ENCODE assay signal across 8 mouse cellular contexts in genomic region chr14:33978604-33979059, GRCm38 (mm10). TPM values are rescaled to one million over a fixed set of nuclear protein-coding genes. Genes with fewer than 3 reads are reported as not detected.
DNase-seq lines count a peak whose midpoint lies in the region; ATAC-seq and TF ChIP-seq lines count a peak whose summit lies in the region.

TSS of gene Zfp488 (minus strand) at chr14:33978764.

- no peak within 1 kb of the TSS for H3K27ac ChIP-seq in heart, embryonic 13.5 days (replicated peaks)
- H3K27ac ChIP-seq in embryonic facial prominence, embryonic 13.5 days: peak within 1 kb of the TSS; percentile 3; the same call in 1 of the 2 replicates
- no peak within 1 kb of the TSS for H3K27ac ChIP-seq in limb, embryonic 11.5 days (replicated peaks; ENCODE audit: low read depth, low read length)
- no peak within 1 kb of the TSS for H3K27ac ChIP-seq in stomach, embryonic 16.5 days (ENCODE audit: low read length)

- no peak; the same call in 1 of the 2 replicates for ATAC-seq in heart, embryonic 13.5 days (ENCODE audit: extremely low read depth, insufficient number of reproducible peaks, low FRiP score, low TSS enrichment)
- ATAC-seq in embryonic facial prominence, embryonic 13.5 days (ENCODE audit: insufficient number of reproducible peaks, insufficient read depth, low FRiP score, low TSS enrichment, low read depth): no peak; the same call in 1 of the 2 replicates
- peak; percentile 73; the same call in 1 of the 2 replicates for ATAC-seq in limb, embryonic 11.5 days (ENCODE audit: insufficient number of reproducible peaks, low FRiP score, low TSS enrichment, low read depth)
- peak; percentile 37; the same call in 1 of the 2 replicates for ATAC-seq in stomach, embryonic 16.5 days (ENCODE audit: insufficient read depth, low FRiP score)

- peaks cover 15% of the 10 kb centered on the region; the same call in 1 of the 2 replicates for H3K4me1 ChIP-seq in heart, embryonic 13.5 days
- peaks cover 5% of the 10 kb centered on the region for H3K4me1 ChIP-seq in E14TG2a.4 (replicated peaks; ENCODE audit: low read depth, low read length)
- H3K4me1 ChIP-seq in embryonic facial prominence, embryonic 13.5 days: peaks cover 11% of the 10 kb centered on the region; the same call in 1 of the 2 replicates
- H3K4me1 ChIP-seq in limb, embryonic 11.5 days (ENCODE audit: control insufficient read depth, insufficient read depth, low read length): peaks cover 2% of the 10 kb centered on the region; the same call in 1 of the 2 replicates
- peaks cover 4% of the 10 kb centered on the region for H3K4me1 ChIP-seq in stomach, embryonic 16.5 days (ENCODE audit: control insufficient read depth, insufficient read depth, low read length)

- TF ChIP-seq CTCF in E14TG2a.4 (conservative IDR thresholded peaks at IDR 0.05; ENCODE audit: low read length): no peak

- H3K36me3 ChIP-seq in heart, embryonic 13.5 days: no peaks in the 10 kb centered on the region
- no peaks in the 10 kb centered on the region for H3K36me3 ChIP-seq in E14TG2a.4 (ENCODE audit: insufficient read depth, low read length)
- H3K36me3 ChIP-seq in embryonic facial prominence, embryonic 13.5 days: no peaks in the 10 kb centered on the region
- H3K36me3 ChIP-seq in limb, embryonic 11.5 days (ENCODE audit: control insufficient read depth, insufficient read depth, low read length): no peaks in the 10 kb centered on the region
- no peaks in the 10 kb centered on the region for H3K36me3 ChIP-seq in stomach, embryonic 16.5 days (ENCODE audit: control insufficient read depth, insufficient read depth, low read length)

- H3K4me2 ChIP-seq in heart, embryonic 13.5 days: peak within 1 kb of the TSS; percentile 77
- H3K4me2 ChIP-seq in embryonic facial prominence, embryonic 13.5 days: peak within 1 kb of the TSS; percentile 72
- peak within 1 kb of the TSS; percentile 69 for H3K4me2 ChIP-seq in limb, embryonic 11.5 days (ENCODE audit: low read depth, severe bottlenecking)
- H3K4me2 ChIP-seq in stomach, embryonic 16.5 days (ENCODE audit: low read depth, low read length): peak within 1 kb of the TSS; percentile 62

- no peak for DNase-seq in heart, adult 9 months (ENCODE audit: low spot score in 2 of 2)
- DNase-seq in limb, embryonic 11.5 days (ENCODE audit: low spot score): peak; percentile 65
- DNase-seq in urinary bladder, postnatal 4 days (ENCODE audit: low spot score in 2 of 2): no peak
- DNase-seq in left cerebral cortex, adult 11 months (ENCODE audit: low spot score): no peak

- peak within 1 kb of the TSS; percentile 62 for H3K9ac ChIP-seq in heart, embryonic 13.5 days
- H3K9ac ChIP-seq in embryonic facial prominence, embryonic 13.5 days: peak within 1 kb of the TSS; percentile 63
- no peak within 1 kb of the TSS for H3K9ac ChIP-seq in limb, embryonic 11.5 days (ENCODE audit: low read length)
- H3K9ac ChIP-seq in stomach, embryonic 16.5 days (ENCODE audit: low read length): peak within 1 kb of the TSS; percentile 9; the same call in 1 of the 2 replicates

- H3K9me3 ChIP-seq in heart, embryonic 13.5 days: no peaks in the 10 kb centered on the region
- H3K9me3 ChIP-seq in E14TG2a.4 (ENCODE audit: low read length): peaks cover 3% of the 10 kb centered on the region; the same call in 1 of the 2 replicates
- H3K9me3 ChIP-seq in embryonic facial prominence, embryonic 13.5 days: no peaks in the 10 kb centered on the region
- no peaks in the 10 kb centered on the region for H3K9me3 ChIP-seq in limb, embryonic 11.5 days (ENCODE audit: control insufficient read depth, low read length)
- no peaks in the 10 kb centered on the region for H3K9me3 ChIP-seq in stomach, embryonic 16.5 days (replicated peaks; ENCODE audit: control insufficient read depth, low read length)

- peak within 1 kb of the TSS; percentile 51 for H3K4me3 ChIP-seq in heart, embryonic 13.5 days
- H3K4me3 ChIP-seq in E14TG2a.4 (replicated peaks; ENCODE audit: low read length): peak within 1 kb of the TSS; percentile 57
- H3K4me3 ChIP-seq in embryonic facial prominence, embryonic 13.5 days: peak within 1 kb of the TSS; percentile 44
- H3K4me3 ChIP-seq in limb, embryonic 11.5 days (ENCODE audit: low read depth, low read length): peak within 1 kb of the TSS; percentile 38
- H3K4me3 ChIP-seq in stomach, embryonic 16.5 days (replicated peaks; ENCODE audit: low read length): peak within 1 kb of the TSS; percentile 37

- peaks cover 39% of the 10 kb centered on the region for H3K27me3 ChIP-seq in heart, embryonic 13.5 days (replicated peaks)
- H3K27me3 ChIP-seq in E14TG2a.4 (ENCODE audit: insufficient read depth, low read length): peaks cover 32% of the 10 kb centered on the region
- H3K27me3 ChIP-seq in embryonic facial prominence, embryonic 13.5 days: peaks cover 15% of the 10 kb centered on the region
- H3K27me3 ChIP-seq in limb, embryonic 11.5 days (ENCODE audit: control insufficient read depth, insufficient read depth, low read length): 0 out of 2 replicates have a peak, but pooled peaks cover 7% of the 10 kb centered on the region
- H3K27me3 ChIP-seq in stomach, embryonic 16.5 days (ENCODE audit: control insufficient read depth, insufficient read depth, low read length): no peaks in the 10 kb centered on the region

- WGBS in heart, embryonic 13.5 days: 1% methylated on average over 25 of the region's 25 CpGs
- WGBS in embryonic facial prominence, embryonic 13.5 days: under 1% methylated on average over 25 of the region's 25 CpGs
- 1% methylated on average over 25 of the region's 25 CpGs for WGBS in limb, embryonic 11.5 days
- 2% methylated on average over 25 of the region's 25 CpGs for WGBS in stomach, embryonic 16.5 days

RNA-seq across cellular contexts. Expression of gene Zfp488, which starts in this region (rescaled TPM):
- polyA plus RNA-seq in heart, embryonic 13.5 days (2015; fragmentation: Nextera tagmentation; extraction: Ambion mirVana): 0.03 TPM in 2 replicates
- polyA plus RNA-seq in embryonic facial prominence, embryonic 13.5 days (2015; fragmentation: Nextera tagmentation; extraction: Ambion mirVana): 0.32 and 0.77 TPM in 2 replicates
- 0.08 and 0.09 TPM in 2 replicates for polyA plus RNA-seq in limb, embryonic 11.5 days (2014; fragmentation: Nextera tagmentation; extraction: Ambion mirVana)
- polyA plus RNA-seq in stomach, embryonic 16.5 days (2015; fragmentation: Nextera tagmentation; extraction: Ambion mirVana): 0.06 TPM in 2 replicates

Comparison
In these comparisons a context has a peak if more than half of its experiments do, and no peak if none do; other contexts are left out.
1. Peak in DNase-seq, ATAC-seq, H3K4me3 ChIP-seq and H3K4me2 ChIP-seq in limb, embryonic 11.5 days; RNA of the gene not detected or under 1 TPM.
2. Peak in ATAC-seq, H3K4me3 ChIP-seq, H3K9ac ChIP-seq and H3K4me2 ChIP-seq in stomach, embryonic 16.5 days; RNA of the gene not detected or under 1 TPM.